In genomic region chr1:189917126-189917500, GRCm38 (mm10) we compare ENCODE assay signal across 23 mouse cellular contexts. TPM values are rescaled to one million over a fixed set of nuclear protein-coding genes. Genes with fewer than 3 reads are reported as not detected.
DNase-seq lines count a peak whose midpoint lies in the region; ATAC-seq and TF ChIP-seq lines count a peak whose summit lies in the region.
"Had no signal": no experiment of that assay in that cellular context is flagged by ENCODE, and none has a peak within 500 bp of the region (broad histone marks: within the 10 kb centered on the region; RNA-seq: fewer than 3 reads in every experiment).

No protein-coding gene starts in this region.

- intact Hi-C loops in heart, adult 2 months (cut with DNase I), result no loop called here
- intact Hi-C loops in heart, postnatal 25 days (cut with DNase I), result no loop called here
- intact Hi-C loops in heart, postnatal 10 days (cut with DNase I), result no loop called here

- no peak overlapping the region for H3K9ac ChIP-seq in heart, adult 2 months (ENCODE audit: low read depth, low read length)
- H3K9ac ChIP-seq in heart, embryonic 15.5 days, result 0 out of 2 replicates have a peak overlapping the region, but pooled peaks have one; percentile 42
- H3K9ac ChIP-seq: embryonic facial prominence, embryonic 15.5 days; liver, embryonic 12.5 days; midbrain, embryonic 13.5 days had no signal

- no peaks in the 10 kb centered on the region for H3K36me3 ChIP-seq in heart, adult 2 months (ENCODE audit: control insufficient read depth, insufficient read depth, low read length)
- H3K36me3 ChIP-seq in heart, embryonic 15.5 days, result 0 out of 2 replicates have a peak, but pooled peaks cover 6% of the 10 kb centered on the region
- H3K36me3 ChIP-seq: embryonic facial prominence, embryonic 15.5 days had no signal

- DNase-seq in heart, adult 2 months, result no peak
- no peak for DNase-seq in heart, postnatal 25 days (ENCODE audit: low spot score)
- DNase-seq in heart, postnatal 10 days, result no peak
- peak; percentile 54 for DNase-seq in A20 (ENCODE audit: low read depth, low spot score)
- peak; percentile 60 for DNase-seq in R1 (ENCODE audit: low read depth, low spot score)
- DNase-seq in urinary bladder, postnatal 36 days (ENCODE audit: low spot score in 2 of 2), result no peak
- DNase-seq in embryo, embryonic 10 days (ENCODE audit: low spot score), result no peak
- DNase-seq: cerebellum, adult 8-10 months; cerebellum, postnatal 36 days; gastrocnemius, postnatal 14 days; kidney, adult 9 months; kidney, postnatal 14 days; lung, adult 18-20 months; lung, postnatal 14 days; retina, postnatal 1 day; right cerebral cortex, postnatal 25 days; spleen, adult 18-20 months had no signal

- H3K4me2 ChIP-seq in heart, embryonic 15.5 days, result peak overlapping the region; percentile 35
- H3K4me2 ChIP-seq: embryonic facial prominence, embryonic 15.5 days; liver, embryonic 12.5 days; midbrain, embryonic 13.5 days had no signal

- H3K4me1 ChIP-seq in heart, adult 2 months (ENCODE audit: control insufficient read depth, insufficient read depth, low read length), result peaks cover 5% of the 10 kb centered on the region
- peaks cover 63% of the 10 kb centered on the region for H3K4me1 ChIP-seq in heart, embryonic 15.5 days (replicated peaks)

- H3K79me2 ChIP-seq in heart, adult 2 months (replicated peaks; ENCODE audit: control insufficient read depth, insufficient read depth, low read length), result no peaks in the 10 kb centered on the region

- no peak for TF ChIP-seq CTCF in heart, adult 2 months (IDR thresholded peaks at IDR 0.05)

- no peak overlapping the region for H3K4me3 ChIP-seq in heart, adult 2 months
- H3K4me3 ChIP-seq in heart, embryonic 15.5 days, result 0 out of 2 replicates have a peak overlapping the region, but pooled peaks have one; percentile 9
- H3K4me3 ChIP-seq: embryonic facial prominence, embryonic 15.5 days; liver, embryonic 12.5 days; midbrain, embryonic 13.5 days had no signal

- ATAC-seq in heart, embryonic 15.5 days (replicated peaks; ENCODE audit: insufficient number of reproducible peaks, insufficient read depth, low FRiP score, low read depth), result no peak
- ATAC-seq: hindbrain, postnatal 0 days; intestine, embryonic 16.5 days; liver, embryonic 12.5 days; midbrain, embryonic 13.5 days had no signal

- TF ChIP-seq POLR2A in heart, adult 2 months (IDR thresholded peaks at IDR 0.05; ENCODE audit: insufficient read depth, low read depth, low read length), result no peak

- H3K27ac ChIP-seq in heart, adult 2 months, result peak overlapping the region; percentile 47; the same call in 1 of the 2 replicates
- H3K27ac ChIP-seq in heart, embryonic 15.5 days, result peak overlapping the region; percentile 69
- H3K27ac ChIP-seq: embryonic facial prominence, embryonic 15.5 days; hindbrain, postnatal 0 days; liver, embryonic 12.5 days; midbrain, embryonic 13.5 days had no signal

- TF ChIP-seq EP300 in heart, adult 2 months (IDR thresholded peaks at IDR 0.05; ENCODE audit: insufficient read depth, low read depth, low read length), result no peak

- H3K27me3 ChIP-seq in heart, adult 2 months (ENCODE audit: control insufficient read depth, insufficient read depth, low read length), result no peaks in the 10 kb centered on the region
- H3K27me3 ChIP-seq in heart, embryonic 15.5 days, result no peaks in the 10 kb centered on the region
- H3K27me3 ChIP-seq: embryonic facial prominence, embryonic 15.5 days; liver, embryonic 12.5 days had no signal

- 50% methylated on average over 4 of the region's 4 CpGs for WGBS in heart, adult 2 months
- WGBS in heart, embryonic 15.5 days, result 40% methylated on average over 4 of the region's 4 CpGs

- no peaks in the 10 kb centered on the region for H3K9me3 ChIP-seq in heart, embryonic 15.5 days (replicated peaks)
- H3K9me3 ChIP-seq: embryonic facial prominence, embryonic 15.5 days; liver, embryonic 12.5 days; midbrain, embryonic 13.5 days had no signal

RNA-seq across cellular contexts. Expression of gene Smyd2, which starts 5.0 kb away (rescaled TPM):
- total RNA-seq in heart, adult 2 months (2021), result 10 to 100 TPM; 81.5 to 99.2 TPM
- 117 and 142 TPM in 2 replicates for polyA plus RNA-seq in heart, adult 2 months (2012; rRNA removed)
- total RNA-seq in heart, postnatal 25 days (2021), result 100 to 1,000 TPM; 105 to 109 TPM
- polyA plus RNA-seq in heart, embryonic 15.5 days (2015; fragmentation: Nextera tagmentation; extraction: Ambion mirVana), result 208 and 210 TPM in 2 replicates
- total RNA-seq in heart, postnatal 10 days (2021), result 100 to 1,000 TPM; 166 to 180 TPM

Comparison
In these comparisons a context has a peak if more than half of its experiments do, and no peak if none do; other contexts are left out.
1. DNase-seq: peak in A20 (single experiment) and R1 (single experiment); none in heart, adult 2 months (0 of 2), heart, postnatal 25 days (single experiment), heart, postnatal 10 days (0 of 2), urinary bladder, postnatal 36 days (0 of 2) and embryo, embryonic 10 days (single experiment).